Mouse (Mus musculus): ENCODE data around the gene Slc7a5. TPM values are rescaled to one million over a fixed set of nuclear protein-coding genes. Genes with fewer than 3 reads are reported as not detected.

Slc7a5 gene
- polyA plus RNA-seq, 1 experiment from 2014 or later: 8.9 TPM

GRCm38 (mm10) chr8:121932668-121933520, 25.4 kb upstream of the Slc7a5 start:
- H3K9me3 ChIP-seq (ENCODE audit: control insufficient read depth, low read length): no peaks in the 10 kb centered on the region
- no peaks in the 10 kb centered on the region for H3K27me3 ChIP-seq (ENCODE audit: control insufficient read depth, insufficient read depth, low read length)
- no peak overlapping the region for H3K27ac ChIP-seq (replicated peaks)
- ATAC-seq (ENCODE audit: low FRiP score, low TSS enrichment) (no peak), DNase-seq (ENCODE audit: low spot score) (no peak)
- no peak overlapping the region for H3K4me3 ChIP-seq (ENCODE audit: low read depth, low read length)
- 77% methylated on average over 14 of the region's 14 CpGs for WGBS
- H3K4me1 ChIP-seq (replicated peaks; ENCODE audit: control insufficient read depth, insufficient read depth): no peaks in the 10 kb centered on the region
- no peak overlapping the region for H3K9ac ChIP-seq (ENCODE audit: low read length)
- TF ChIP-seq CTCF (IDR thresholded peaks at IDR 0.05; ENCODE audit: low read depth): peak; percentile 50
- no peak for TF ChIP-seq EP300 (optimal IDR thresholded peaks at IDR 0.05)
- no peaks in the 10 kb centered on the region for H3K36me3 ChIP-seq (ENCODE audit: control insufficient read depth, insufficient read depth, low read length)
- no peak overlapping the region for H3K4me2 ChIP-seq (replicated peaks; ENCODE audit: low read depth)

DNA sequence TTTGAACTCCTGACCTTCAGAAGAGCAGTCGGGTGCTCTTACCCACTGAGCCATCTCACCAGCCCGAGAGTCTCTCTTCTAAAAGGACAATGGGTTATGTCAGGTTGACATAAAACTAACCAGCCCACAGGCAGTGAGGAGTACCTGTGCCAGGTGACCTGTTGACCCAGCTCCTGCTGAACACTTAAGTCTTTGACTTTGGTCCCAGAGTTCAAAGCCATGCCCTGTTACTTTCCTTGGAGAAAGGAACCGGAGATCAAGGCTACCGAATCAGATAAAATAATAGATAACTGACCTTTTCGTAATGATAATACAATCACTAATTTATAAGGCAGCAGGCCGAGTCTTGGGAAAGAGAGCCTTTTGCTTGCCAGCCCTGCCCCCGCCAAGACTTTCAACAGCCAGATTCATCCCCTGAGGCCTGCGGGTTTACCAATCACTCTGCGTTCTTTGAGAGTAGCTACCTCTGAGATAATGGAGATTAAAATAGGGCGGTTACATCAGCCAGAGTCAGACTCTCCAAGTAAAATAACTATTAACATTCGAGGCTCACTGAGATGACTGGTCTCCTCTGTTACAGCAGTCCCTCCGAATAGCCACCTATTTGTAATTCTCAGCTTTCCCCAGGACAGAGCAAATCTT, 24.7 kb upstream of the Slc7a5 start:
- no peak overlapping the region for H3K27ac ChIP-seq (replicated peaks)
- H3K9ac ChIP-seq (ENCODE audit: low read length): no peak overlapping the region
- H3K4me2 ChIP-seq (replicated peaks; ENCODE audit: low read depth): no peak overlapping the region
- no peaks in the 10 kb centered on the region for H3K4me1 ChIP-seq (replicated peaks; ENCODE audit: control insufficient read depth, insufficient read depth)
- no peaks in the 10 kb centered on the region for H3K9me3 ChIP-seq (ENCODE audit: control insufficient read depth, low read length)
- DNase-seq (ENCODE audit: low spot score): no peak
- H3K4me3 ChIP-seq (ENCODE audit: low read depth, low read length): no peak overlapping the region
- TF ChIP-seq EP300 (optimal IDR thresholded peaks at IDR 0.05): no peak
- no peak for TF ChIP-seq CTCF (IDR thresholded peaks at IDR 0.05; ENCODE audit: low read depth)
- no peaks in the 10 kb centered on the region for H3K27me3 ChIP-seq (ENCODE audit: control insufficient read depth, insufficient read depth, low read length)
- no peak for ATAC-seq (ENCODE audit: low FRiP score, low TSS enrichment)
- WGBS: 74% methylated on average over 12 of the region's 12 CpGs
- no peaks in the 10 kb centered on the region for H3K36me3 ChIP-seq (ENCODE audit: control insufficient read depth, insufficient read depth, low read length)

GRCm38 (mm10) chr8:121931571-121931970, 24.1 kb upstream of the Slc7a5 start:
- ATAC-seq (ENCODE audit: low FRiP score, low TSS enrichment) (no peak), DNase-seq (ENCODE audit: low spot score) (no peak)
- H3K27me3 ChIP-seq (ENCODE audit: control insufficient read depth, insufficient read depth, low read length): no peaks in the 10 kb centered on the region
- H3K9ac ChIP-seq (ENCODE audit: low read length): no peak overlapping the region
- H3K27ac ChIP-seq (replicated peaks): no peak overlapping the region
- H3K4me1 ChIP-seq (replicated peaks; ENCODE audit: control insufficient read depth, insufficient read depth): no peaks in the 10 kb centered on the region
- 80% methylated on average over 7 of the region's 7 CpGs for WGBS
- no peak overlapping the region for H3K4me2 ChIP-seq (replicated peaks; ENCODE audit: low read depth)
- no peak overlapping the region for H3K4me3 ChIP-seq (ENCODE audit: low read depth, low read length)
- TF ChIP-seq EP300 (optimal IDR thresholded peaks at IDR 0.05): no peak
- TF ChIP-seq CTCF (IDR thresholded peaks at IDR 0.05; ENCODE audit: low read depth): no peak
- no peaks in the 10 kb centered on the region for H3K9me3 ChIP-seq (ENCODE audit: control insufficient read depth, low read length)
- H3K36me3 ChIP-seq (ENCODE audit: control insufficient read depth, insufficient read depth, low read length): no peaks in the 10 kb centered on the region

GRCm38 (mm10) chr8:121930047-121930446, 22.6 kb upstream of the Slc7a5 start:
- Histone ChIP-seq H3K4me3 (ENCODE audit: low read depth, low read length) (no peak overlapping the region), H3K9me3 (ENCODE audit: control insufficient read depth, low read length) (no peaks in the 10 kb centered on the region), H3K36me3 (ENCODE audit: control insufficient read depth, insufficient read depth, low read length) (no peaks in the 10 kb centered on the region), H3K4me1 (replicated peaks; ENCODE audit: control insufficient read depth, insufficient read depth) (no peaks in the 10 kb centered on the region), H3K9ac (ENCODE audit: low read length) (no peak overlapping the region), H3K27ac (replicated peaks) (no peak overlapping the region), H3K27me3 (ENCODE audit: control insufficient read depth, insufficient read depth, low read length) (no peaks in the 10 kb centered on the region), H3K4me2 (replicated peaks; ENCODE audit: low read depth) (no peak overlapping the region)
- no peak for ATAC-seq (ENCODE audit: low FRiP score, low TSS enrichment)
- DNase-seq (ENCODE audit: low spot score): no peak
- no peak for TF ChIP-seq EP300 (optimal IDR thresholded peaks at IDR 0.05)
- TF ChIP-seq CTCF (IDR thresholded peaks at IDR 0.05; ENCODE audit: low read depth): no peak
- WGBS: 77% methylated on average over 4 of the region's 4 CpGs

- WGBS: 26% methylated on average over 8 of the region's 8 CpGs
- DNase-seq (ENCODE audit: low spot score): peak; percentile 66
- no peak for TF ChIP-seq EP300 (optimal IDR thresholded peaks at IDR 0.05)
- TF ChIP-seq CTCF (IDR thresholded peaks at IDR 0.05; ENCODE audit: low read depth): peak; percentile 79
Measured at GRCm38 (mm10) chr8:121927316-121927715, 19.8 kb upstream of the Slc7a5 start.

DNA sequence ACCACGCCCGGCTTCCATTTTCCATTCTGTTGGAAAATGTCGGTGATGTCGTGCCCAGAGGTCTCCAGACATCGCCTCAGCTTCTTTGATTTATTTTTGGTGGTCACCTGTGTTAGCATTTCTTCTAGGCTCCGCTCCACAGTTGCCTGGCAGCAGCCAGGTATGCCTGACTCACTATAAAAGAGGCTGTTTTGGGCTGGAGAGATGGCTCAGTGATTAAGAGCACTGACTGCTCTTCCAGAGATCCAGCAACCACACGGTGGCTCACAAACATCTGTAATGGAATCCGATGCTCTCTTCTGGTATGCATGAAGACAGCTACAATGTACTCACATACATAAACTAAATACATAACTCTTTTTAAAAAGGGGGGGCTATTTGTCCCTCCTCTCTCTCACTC, 18.8 kb upstream of the Slc7a5 start:
- no peak for ATAC-seq (ENCODE audit: low FRiP score, low TSS enrichment)
- Histone ChIP-seq H3K9me3 (ENCODE audit: control insufficient read depth, low read length) (no peaks in the 10 kb centered on the region), H3K27me3 (ENCODE audit: control insufficient read depth, insufficient read depth, low read length) (no peaks in the 10 kb centered on the region), H3K27ac (replicated peaks) (no peak overlapping the region), H3K4me1 (replicated peaks; ENCODE audit: control insufficient read depth, insufficient read depth) (peaks cover 2% of the 10 kb centered on the region; the same call in 1 of the 2 replicates), H3K4me3 (ENCODE audit: low read depth, low read length) (no peak overlapping the region), H3K9ac (ENCODE audit: low read length) (no peak overlapping the region), H3K36me3 (ENCODE audit: control insufficient read depth, insufficient read depth, low read length) (no peaks in the 10 kb centered on the region), H3K4me2 (replicated peaks; ENCODE audit: low read depth) (no peak overlapping the region)
- WGBS: 54% methylated on average over 8 of the region's 8 CpGs
- DNase-seq (ENCODE audit: low spot score): no peak
- TF ChIP-seq CTCF (IDR thresholded peaks at IDR 0.05; ENCODE audit: low read depth): no peak
- no peak for TF ChIP-seq EP300 (optimal IDR thresholded peaks at IDR 0.05)

More at GRCm38 (mm10) chr8:121927316-121927715, 19.8 kb upstream of the Slc7a5 start:
- Histone ChIP-seq H3K4me3 (ENCODE audit: low read depth, low read length) (no peak overlapping the region), H3K9ac (ENCODE audit: low read length) (no peak overlapping the region), H3K36me3 (ENCODE audit: control insufficient read depth, insufficient read depth, low read length) (no peaks in the 10 kb centered on the region), H3K4me2 (replicated peaks; ENCODE audit: low read depth) (no peak overlapping the region), H3K27ac (replicated peaks) (no peak overlapping the region), H3K9me3 (ENCODE audit: control insufficient read depth, low read length) (no peaks in the 10 kb centered on the region), H3K27me3 (ENCODE audit: control insufficient read depth, insufficient read depth, low read length) (no peaks in the 10 kb centered on the region), H3K4me1 (replicated peaks; ENCODE audit: control insufficient read depth, insufficient read depth) (no peaks in the 10 kb centered on the region)
- peak; percentile 74 for ATAC-seq (ENCODE audit: low FRiP score, low TSS enrichment)

Measured in stomach, postnatal 0 days (tissue).